Comparison of ENCODE assay signal across 16 mouse cellular contexts in the genomic region with DNA sequence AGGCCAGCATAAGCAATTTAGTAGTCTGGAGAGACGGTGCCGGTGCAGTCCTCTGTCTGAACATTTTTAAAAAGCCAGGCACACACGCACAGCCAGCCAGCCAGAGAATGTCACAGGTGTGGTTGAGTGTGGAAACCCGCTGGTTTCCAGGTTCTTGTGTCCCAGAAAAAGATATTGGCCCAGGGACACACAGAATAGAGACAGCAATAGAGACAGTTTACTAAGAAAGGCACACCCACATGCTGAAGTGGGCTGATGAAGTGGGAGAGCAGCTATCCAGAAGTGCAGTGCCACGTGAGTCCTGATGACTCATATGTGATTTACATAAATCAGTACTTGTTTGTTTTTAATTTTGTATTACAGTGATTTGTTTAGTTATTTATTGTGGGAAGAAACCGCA. TPM values are rescaled to one million over a fixed set of nuclear protein-coding genes. Genes with fewer than 3 reads are reported as not detected.
DNase-seq lines count a peak whose midpoint lies in the region; ATAC-seq and TF ChIP-seq lines count a peak whose summit lies in the region.
"Had no signal": no experiment of that assay in that cellular context is flagged by ENCODE, and none has a peak within 500 bp of the region (broad histone marks: within the 10 kb centered on the region; RNA-seq: fewer than 3 reads in every experiment).

No protein-coding gene starts in this region.

- DNase-seq in frontal cortex, postnatal 14 days (ENCODE audit: low spot score in 2 of 2) = no peak
- DNase-seq in right cerebral cortex, adult 18-20 months = peak; percentile 22
- DNase-seq in right cerebral cortex, postnatal 10 days (ENCODE audit: low spot score in 2 of 2) = no peak
- peak; percentile 30 for DNase-seq in R1 (ENCODE audit: low read depth, low spot score)
- DNase-seq in urinary bladder, postnatal 25 days (ENCODE audit: low spot score) = no peak
- DNase-seq in gastrocnemius, postnatal 14 days = no peak
- DNase-seq: kidney, adult 2 months; kidney, postnatal 4 days; layer of hippocampus, postnatal 36 days; retina, postnatal 1 day had no signal

- H3K36me3 ChIP-seq in myocyte (ENCODE audit: control insufficient read depth, insufficient read depth) = no peaks in the 10 kb centered on the region
- H3K36me3 ChIP-seq: limb, embryonic 10.5 days; liver, embryonic 12.5 days; midbrain, embryonic 12.5 days had no signal

- TF ChIP-seq POLR2A in myocyte (IDR thresholded peaks at IDR 0.05; ENCODE audit: insufficient read length, low read depth) = no peak

- H3ac ChIP-seq in myocyte (ENCODE audit: control insufficient read depth, insufficient read length) = no peak overlapping the region

- peak; percentile 65 for ATAC-seq in frontal cortex, adult (ENCODE audit: low TSS enrichment)
- ATAC-seq: hindbrain, postnatal 0 days; liver, embryonic 12.5 days had no signal

- no peak overlapping the region for H3K4me3 ChIP-seq in myocyte
- H3K4me3 ChIP-seq: limb, embryonic 10.5 days; liver, embryonic 12.5 days; midbrain, embryonic 12.5 days had no signal

- H3K4me2 ChIP-seq in myocyte (ENCODE audit: low read depth) = no peak overlapping the region
- H3K4me2 ChIP-seq: liver, embryonic 12.5 days; midbrain, embryonic 12.5 days had no signal

- no peaks in the 10 kb centered on the region for H3K27me3 ChIP-seq in myocyte (ENCODE audit: control insufficient read depth, insufficient read depth, insufficient read length)

- H3K79me2 ChIP-seq in myocyte (ENCODE audit: control insufficient read depth, insufficient read depth) = no peaks in the 10 kb centered on the region

- intact Hi-C loops in gastrocnemius, postnatal 14 days (cut with DNase I; ENCODE audit: low total_unique reads) = no loop called here

TF ChIP-seq in myocyte, 11 proteins besides CTCF, POLR2A, EP300 and RAD21:
- no peak for TF ChIP-seq MAX (IDR thresholded peaks at IDR 0.05; ENCODE audit: low read depth)
- peak; percentile 20 for TF ChIP-seq USF1 (IDR thresholded peaks at IDR 0.05; ENCODE audit: low read depth)

RNA-seq across cellular contexts. Expression of gene Pik3cb, which starts 5.3 kb away (rescaled TPM):
- 3.0 TPM for polyA plus RNA-seq in myocyte (2012; fragmentation: generic; extraction: Trizol)
- total RNA-seq in gastrocnemius, postnatal 14 days (2021) = 1 to 10 TPM; 3.2 to 3.8 TPM

Comparison
In these comparisons a context has a peak if more than half of its experiments do, and no peak if none do; other contexts are left out.
1. DNase-seq: peak in right cerebral cortex, adult 18-20 months (single experiment) and R1 (single experiment); none in frontal cortex, postnatal 14 days (0 of 2), right cerebral cortex, postnatal 10 days (0 of 2), urinary bladder, postnatal 25 days (single experiment) and gastrocnemius, postnatal 14 days (single experiment).